Mouse (Mus musculus) gastrocnemius, adult 18-20 months (tissue): ENCODE measurements around the gene Arhgef17. TPM values are rescaled to one million over a fixed set of nuclear protein-coding genes. Genes with fewer than 3 reads are reported as not detected.

Source experiments
- DNase-seq: peaks from one replicate; pipeline ENCODE4 v3.0.0; 2021; ENCODE audit warnings: low spot score
- total RNA-seq, 2 experiments: library from RNA; stranded (reverse); gene quantifications; 2 replicates each; pipeline ENCODE4 v1.2.3; 2021

The Arhgef17 gene
- total RNA-seq, 2 experiments from 2014 or later, result 32.1 to 35.5 TPM

DNA sequence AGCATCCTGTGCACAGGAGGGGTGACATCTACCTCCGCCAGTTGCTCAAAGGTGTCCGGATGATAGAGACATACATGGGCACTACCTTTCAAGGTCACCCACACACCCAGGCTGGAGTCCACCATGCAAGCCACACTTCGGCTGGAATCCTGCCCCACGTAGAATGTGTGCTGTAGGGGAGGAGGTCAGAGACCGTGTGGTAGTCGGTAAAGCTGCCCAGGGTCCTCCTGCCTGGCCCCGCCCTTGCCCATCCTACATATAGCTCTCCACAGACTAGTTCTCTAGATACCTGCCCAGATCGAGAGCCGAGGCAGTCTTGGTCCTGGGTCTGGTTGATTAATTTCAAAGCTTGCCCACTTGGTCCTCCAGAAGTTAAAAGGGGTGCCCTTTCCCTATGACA lies 55.1 kb downstream of the Arhgef17 start:
- no peak for DNase-seq

- no peak for DNase-seq
Observed at GRCm38 (mm10) chr7:100876293-100876692, 55.6 kb downstream of the Arhgef17 start.

DNA sequence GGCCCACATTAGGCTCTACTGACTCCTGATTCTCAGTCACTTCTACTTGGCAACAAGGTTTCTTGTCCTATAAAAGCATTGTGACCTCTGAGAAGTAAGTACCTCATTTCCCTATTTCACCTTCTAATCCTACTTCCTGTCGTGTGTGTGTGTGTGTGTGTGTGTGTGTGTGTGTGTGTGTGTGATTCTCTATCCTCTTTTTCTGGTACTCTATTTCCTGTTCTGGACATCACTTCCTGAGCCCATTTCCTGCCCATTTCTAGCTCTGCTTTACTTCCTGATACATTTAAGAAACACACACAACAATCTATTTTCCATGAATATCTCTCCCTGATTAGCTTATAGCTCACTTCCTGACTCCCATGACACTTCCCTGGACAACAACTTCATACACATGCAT lies 56.1 kb downstream of the Arhgef17 start:
- no peak for DNase-seq

GRCm38 (mm10) chr7:100873197-100873596 lies 58.7 kb downstream of the Arhgef17 start:
- no peak for DNase-seq

- no peak for DNase-seq
Observed at GRCm38 (mm10) chr7:100871892-100872291, 60.0 kb downstream of the Arhgef17 start.

- no peak for DNase-seq
Observed at GRCm38 (mm10) chr7:100871355-100871754, 60.6 kb downstream of the Arhgef17 start.

- DNase-seq, result no peak
Observed at GRCm38 (mm10) chr7:100869877-100870629, 61.9 kb downstream of the Arhgef17 start.

GRCm38 (mm10) chr7:100868551-100868950 lies 63.4 kb downstream of the Arhgef17 start:
- DNase-seq, result no peak

- no peak for DNase-seq
Observed at GRCm38 (mm10) chr7:100867561-100867960, 64.3 kb downstream of the Arhgef17 start.

DNA sequence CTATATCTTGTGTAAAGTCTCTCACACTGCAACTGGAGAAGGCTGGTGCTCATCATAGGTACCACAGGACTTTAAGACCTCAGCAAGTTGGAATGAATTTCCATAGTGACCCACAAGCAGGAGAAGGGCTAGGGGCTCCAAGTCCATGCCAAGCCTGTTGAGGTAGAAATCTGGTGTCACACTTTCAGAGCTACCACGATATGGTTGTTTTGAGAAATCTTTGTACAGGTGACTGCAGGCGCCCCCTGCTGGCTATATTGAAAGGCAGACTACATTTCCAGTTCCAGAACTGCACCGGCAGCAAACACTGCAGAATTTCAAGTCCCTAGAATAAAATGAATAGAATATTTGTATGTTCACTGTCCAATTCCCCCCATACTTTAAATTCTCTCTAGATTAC lies 65.2 kb downstream of the Arhgef17 start:
- DNase-seq, result peak; percentile 64

- DNase-seq, result peak; percentile 95
Observed at GRCm38 (mm10) chr7:100862828-100863638, 68.9 kb downstream of the Arhgef17 start, which contains the start of gene Relt. Gene Relt, minus strand, starts transcription at chr7:100863446.

DNA sequence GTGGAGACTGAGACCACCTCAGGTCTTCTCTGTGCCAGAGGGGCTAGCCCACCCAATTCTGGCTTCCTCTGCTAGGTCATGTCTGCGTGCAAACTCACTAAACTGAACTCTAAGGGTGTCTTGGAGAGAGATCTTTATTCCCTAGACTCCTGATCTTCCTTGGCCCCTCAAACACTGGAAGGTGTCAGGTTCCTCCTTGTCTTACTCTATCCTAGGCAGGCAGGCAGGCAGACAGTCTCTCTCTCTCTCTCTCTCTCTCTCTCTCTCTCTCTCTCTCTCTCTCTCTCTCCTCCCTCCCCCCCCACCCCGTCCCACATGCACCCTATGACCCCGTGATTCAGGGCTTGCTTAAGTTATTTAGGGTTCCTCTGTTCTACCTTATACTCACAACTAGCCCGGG lies 69.6 kb downstream of the Arhgef17 start:
- DNase-seq, result no peak

GRCm38 (mm10) chr7:100861209-100861608 lies 70.7 kb downstream of the Arhgef17 start:
- DNase-seq, result peak; percentile 38

GRCm38 (mm10) chr7:100860450-100860849 lies 71.5 kb downstream of the Arhgef17 start:
- DNase-seq, result no peak

- no peak for DNase-seq
Observed at GRCm38 (mm10) chr7:100855795-100856573, 75.9 kb downstream of the Arhgef17 start.

DNA sequence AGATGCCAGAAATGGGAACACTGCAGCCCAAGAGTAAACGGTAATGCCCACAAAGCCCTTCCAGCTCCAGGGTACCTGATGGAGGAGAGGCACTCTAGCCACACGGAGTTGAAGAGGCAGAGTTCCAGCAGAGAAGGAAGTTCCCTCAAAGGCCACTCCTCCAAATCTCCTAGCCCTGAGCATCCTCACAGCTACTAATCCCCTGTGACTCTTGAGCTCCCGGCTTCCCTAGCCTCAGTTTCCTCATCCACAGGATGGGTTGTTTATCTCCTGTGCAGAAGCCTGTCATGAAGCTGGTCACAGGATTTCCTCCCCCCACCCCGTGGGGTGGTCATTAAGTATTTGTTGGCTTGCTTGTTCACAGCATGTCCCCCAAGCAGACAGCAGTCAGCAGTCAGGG lies 76.6 kb downstream of the Arhgef17 start:
- no peak for DNase-seq

GRCm38 (mm10) chr7:100854861-100855260 lies 77.0 kb downstream of the Arhgef17 start:
- no peak for DNase-seq

DNA sequence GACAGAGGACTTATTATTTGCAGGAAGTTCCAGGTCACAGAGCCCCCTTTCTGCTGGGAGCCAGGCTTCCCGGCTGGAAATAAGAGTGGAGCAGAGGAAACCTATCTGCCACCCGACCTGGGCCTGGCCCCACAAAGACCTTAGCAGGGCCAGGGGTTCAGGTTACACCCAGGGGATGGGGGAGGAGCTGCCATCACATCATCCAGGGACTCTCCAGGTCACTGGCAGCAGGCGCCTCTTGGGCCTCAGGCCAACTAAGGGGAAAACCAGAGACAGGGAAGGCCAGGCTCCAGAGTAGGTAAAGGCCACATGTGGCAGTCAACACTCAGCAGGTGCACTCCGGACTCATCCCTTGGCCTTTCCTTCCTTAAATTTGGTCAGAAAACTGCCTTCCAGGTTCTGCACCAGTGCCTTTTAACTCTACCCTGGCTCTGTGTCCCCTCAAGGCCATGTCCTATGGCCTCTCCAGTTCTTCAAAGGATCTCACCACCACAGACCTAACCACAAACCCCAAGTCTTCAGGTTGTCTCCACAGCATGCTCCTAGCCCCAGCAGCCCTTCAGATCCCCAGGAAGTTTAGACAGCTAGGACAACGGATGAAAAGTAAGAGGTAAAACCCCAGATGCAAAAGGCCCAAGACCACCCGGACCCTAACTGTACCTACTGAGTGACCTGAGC lies 77.6 kb downstream of the Arhgef17 start:
- peak; percentile 79 for DNase-seq

DNA sequence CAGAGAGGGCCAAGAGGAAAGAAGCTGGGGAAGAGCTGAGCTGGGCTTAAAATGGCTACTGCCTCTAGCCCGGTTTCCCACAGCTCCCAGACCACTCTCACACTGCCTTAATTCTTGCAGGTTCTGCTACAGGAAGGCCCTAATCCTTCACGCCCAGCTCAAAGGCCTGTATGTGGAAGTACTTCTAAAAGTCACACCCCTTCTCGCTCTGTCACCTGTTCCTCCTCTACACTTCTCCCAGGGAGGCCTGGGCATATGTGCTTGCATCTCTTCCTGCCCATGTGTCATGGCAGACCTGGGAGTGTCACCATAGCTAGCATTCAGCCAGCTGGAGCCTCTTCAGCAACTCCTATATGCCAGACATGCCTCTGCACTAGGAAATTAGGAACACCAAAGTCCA lies 78.5 kb downstream of the Arhgef17 start:
- DNase-seq, result no peak

DNA sequence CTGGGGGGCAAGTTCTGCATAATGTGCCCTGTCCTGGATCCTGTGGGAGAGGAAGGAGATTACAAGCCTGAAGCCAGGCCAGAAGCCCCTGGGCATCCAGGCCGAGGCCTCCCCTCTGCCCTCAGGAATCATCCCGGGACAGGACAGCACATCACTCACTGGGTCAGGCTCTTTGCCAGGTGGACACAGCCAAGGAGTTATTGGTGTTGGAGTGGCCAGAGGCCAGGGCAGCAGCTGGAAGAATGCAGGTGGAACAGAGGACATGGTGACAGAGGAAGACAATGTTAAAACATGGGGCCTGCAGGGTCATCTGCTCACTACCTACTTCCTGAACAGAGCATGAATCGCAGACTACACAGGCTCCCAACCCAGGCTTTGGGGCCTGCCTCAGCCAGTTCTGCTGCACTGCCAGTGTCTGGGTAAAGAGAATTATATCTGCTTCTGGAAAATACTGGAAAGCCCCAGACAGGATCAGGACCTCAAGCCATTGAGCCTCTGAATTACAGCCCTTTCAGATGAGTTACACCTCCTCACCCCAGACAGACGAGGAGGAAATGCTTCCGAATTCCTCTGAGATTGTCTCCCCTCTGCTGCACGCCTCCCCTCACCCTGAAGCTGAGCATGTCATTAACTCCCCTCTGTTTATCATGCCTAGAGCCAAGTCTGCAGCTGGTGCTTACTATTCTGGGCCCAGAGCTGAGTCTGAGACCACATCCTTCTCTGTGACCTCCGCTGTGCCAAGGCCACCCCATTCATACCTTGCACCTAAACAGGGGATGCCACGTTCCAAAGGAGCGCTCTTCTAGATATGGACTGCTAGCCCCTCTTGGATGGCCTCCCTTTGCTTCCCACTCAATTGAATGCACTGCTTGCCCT lies 80.2 kb downstream of the Arhgef17 start:
- DNase-seq, result no peak
